Mouse (Mus musculus): ENCODE measurements around the gene 0610010K14Rik. TPM values are rescaled to one million over a fixed set of nuclear protein-coding genes. Genes with fewer than 3 reads are reported as not detected.
A peak's percentile ranks its signal among the peaks of the same experiment; 100 is the strongest.

Gene 0610010K14Rik
- 10 to 100 TPM; 43.8 to 48.7 TPM for total RNA-seq (2021)
- long read RNA-seq, experiment 1, partial matches to known transcripts, result 6 of 27 reads
- long read RNA-seq, experiment 1, other reads (novel, unspliced or antisense), result 5 of 27 reads
- long read RNA-seq, experiment 2, partial matches to known transcripts, result 10 of 31 reads
- long read RNA-seq, experiment 2, other reads (novel, unspliced or antisense), result 6 of 31 reads

- peak; percentile 97 to 99 for DNase-seq (ENCODE audit: low spot score in 2 of 2)
- H3K27ac ChIP-seq, result peak within 1 kb of the TSS; percentile 95
- peak within 1 kb of the TSS; percentile 67 for H3K4me3 ChIP-seq
- peak; percentile 81 for TF ChIP-seq CTCF (conservative IDR thresholded peaks at IDR 0.05)
Measured at GRCm38 (mm10) chr11:70237457-70238167, at the start of gene 0610010K14Rik. 0610010K14Rik (minus strand) TSS chr11:70237914.

- Histone ChIP-seq H3K27ac (no peak overlapping the region), H3K4me3 (no peak overlapping the region)
- no peak for TF ChIP-seq CTCF (conservative IDR thresholded peaks at IDR 0.05)
- no peak for DNase-seq (ENCODE audit: low spot score in 2 of 2)
Measured at GRCm38 (mm10) chr11:70285686-70286085, 48.0 kb upstream of the 0610010K14Rik start.

GRCm38 (mm10) chr11:70284757-70285156, 47.0 kb upstream of the 0610010K14Rik start:
- Histone ChIP-seq H3K27ac (no peak overlapping the region), H3K4me3 (no peak overlapping the region)
- no peak for DNase-seq (ENCODE audit: low spot score in 2 of 2)
- no peak for TF ChIP-seq CTCF (conservative IDR thresholded peaks at IDR 0.05)

- H3K4me3 ChIP-seq, result no peak overlapping the region
- H3K27ac ChIP-seq, result no peak overlapping the region
- DNase-seq (ENCODE audit: low spot score in 2 of 2), result no peak
- no peak for TF ChIP-seq CTCF (conservative IDR thresholded peaks at IDR 0.05)
Measured at GRCm38 (mm10) chr11:70283666-70284065, 46.0 kb upstream of the 0610010K14Rik start.

GRCm38 (mm10) chr11:70280441-70280840, 42.7 kb upstream of the 0610010K14Rik start:
- no peak for DNase-seq (ENCODE audit: low spot score in 2 of 2)
- no peak for TF ChIP-seq CTCF (conservative IDR thresholded peaks at IDR 0.05)
- no peak overlapping the region for H3K4me3 ChIP-seq

GRCm38 (mm10) chr11:70278961-70279360, 41.2 kb upstream of the 0610010K14Rik start:
- DNase-seq (ENCODE audit: low spot score in 2 of 2), result no peak
- no peak for TF ChIP-seq CTCF (conservative IDR thresholded peaks at IDR 0.05)
- Histone ChIP-seq H3K4me3 (no peak overlapping the region), H3K27ac (no peak overlapping the region)

More at GRCm38 (mm10) chr11:70280441-70280840, 42.7 kb upstream of the 0610010K14Rik start:
- peak overlapping the region; percentile 19; the same call in 1 of the 2 replicates for H3K27ac ChIP-seq

- no peak for TF ChIP-seq CTCF (conservative IDR thresholded peaks at IDR 0.05)
- peak in 1 of 2 experiments; percentile 28 for DNase-seq (ENCODE audit: low spot score in 2 of 2)
- Histone ChIP-seq H3K27ac (no peak overlapping the region), H3K4me3 (no peak overlapping the region)
Measured at GRCm38 (mm10) chr11:70271641-70272040, 33.9 kb upstream of the 0610010K14Rik start.

GRCm38 (mm10) chr11:70266405-70266804, 28.7 kb upstream of the 0610010K14Rik start:
- no peak for DNase-seq (ENCODE audit: low spot score in 2 of 2)

GRCm38 (mm10) chr11:70265819-70266218, 28.1 kb upstream of the 0610010K14Rik start:
- Histone ChIP-seq H3K27ac (no peak overlapping the region), H3K4me3 (no peak overlapping the region)
- no peak for TF ChIP-seq CTCF (conservative IDR thresholded peaks at IDR 0.05)
- no peak for DNase-seq (ENCODE audit: low spot score in 2 of 2)

More at GRCm38 (mm10) chr11:70266405-70266804, 28.7 kb upstream of the 0610010K14Rik start:
- Histone ChIP-seq H3K27ac (no peak overlapping the region), H3K4me3 (no peak overlapping the region)
- no peak for TF ChIP-seq CTCF (conservative IDR thresholded peaks at IDR 0.05)

- no peak for DNase-seq (ENCODE audit: low spot score in 2 of 2)
- Histone ChIP-seq H3K4me3 (no peak overlapping the region), H3K27ac (no peak overlapping the region)
- TF ChIP-seq CTCF (conservative IDR thresholded peaks at IDR 0.05), result no peak
Measured at GRCm38 (mm10) chr11:70265252-70265651, 27.5 kb upstream of the 0610010K14Rik start.

- H3K4me3 ChIP-seq, result no peak overlapping the region
- no peak for TF ChIP-seq CTCF (conservative IDR thresholded peaks at IDR 0.05)
- no peak for DNase-seq (ENCODE audit: low spot score in 2 of 2)
- no peak overlapping the region for H3K27ac ChIP-seq
Measured at GRCm38 (mm10) chr11:70259035-70259434, 21.3 kb upstream of the 0610010K14Rik start.

- H3K27ac ChIP-seq, result no peak within 1 kb of the TSS
- DNase-seq (ENCODE audit: low spot score in 2 of 2), result no peak
- H3K4me3 ChIP-seq, result peak within 1 kb of the TSS; percentile 40
- TF ChIP-seq CTCF (conservative IDR thresholded peaks at IDR 0.05), result peak; percentile 65
Measured at GRCm38 (mm10) chr11:70254931-70255531, 17.3 kb upstream of the 0610010K14Rik start, which contains the start of gene Alox12. Alox12 (minus strand) TSS chr11:70255353.

- DNase-seq (ENCODE audit: low spot score in 2 of 2), result no peak
- Histone ChIP-seq H3K27ac (no peak overlapping the region), H3K4me3 (peak overlapping the region; percentile 40; the same call in 1 of the 2 replicates)
- no peak for TF ChIP-seq CTCF (conservative IDR thresholded peaks at IDR 0.05)
Measured at GRCm38 (mm10) chr11:70254337-70254736, 16.6 kb upstream of the 0610010K14Rik start.

Measured in layer of hippocampus, adult 2 months (tissue).